Mouse (Mus musculus): ENCODE measurements at regions not wholly inside any gene's neighbourhood (a gene's known extent, or its start where the extent isn't known, plus 50 kb on each side); places are given as distances from the start of the nearest gene placed in this dataset.
A peak's percentile ranks its signal among the peaks of the same experiment; 100 is the strongest.

- no peak overlapping the region for H3K9ac ChIP-seq (ENCODE audit: control insufficient read depth, low read depth, low read length, poor library complexity, severe bottlenecking)
- no peaks in the 10 kb centered on the region for H3K9me3 ChIP-seq (replicated peaks; ENCODE audit: insufficient read depth, low read length)
- H3K4me1 ChIP-seq (ENCODE audit: control insufficient read depth in 1 of 2, insufficient read depth in 2 of 2, low read length in 2 of 2) = no peaks in the 10 kb centered on the region
- no peaks in the 10 kb centered on the region; a peak in 1 of 4 replicates for H3K27me3 ChIP-seq (ENCODE audit: control insufficient read depth in 1 of 2, insufficient read depth in 2 of 2, low read length in 2 of 2)
- no peak overlapping the region for H3K27ac ChIP-seq (ENCODE audit: control insufficient read depth, low read depth, low read length)
- H3K36me3 ChIP-seq (ENCODE audit: control insufficient read depth in 1 of 2, insufficient read depth in 2 of 2, low read length in 2 of 2) = no peaks in the 10 kb centered on the region
- DNase-seq (ENCODE audit: low read depth, low spot score) = peak; percentile 28
- no peak overlapping the region for H3K4me3 ChIP-seq (ENCODE audit: control insufficient read depth in 1 of 2, insufficient read depth in 1 of 2, low read depth in 2 of 2, low read length in 2 of 2)
- H3K79me2 ChIP-seq (ENCODE audit: control insufficient read depth, insufficient read depth, low read length, poor library complexity) = no peaks in the 10 kb centered on the region
- TF ChIP-seq POLR2AphosphoS2 (IDR thresholded peaks at IDR 0.05; ENCODE audit: low read length) (no peak), MXI1 (IDR thresholded peaks at IDR 0.05; ENCODE audit: low read depth, low read length) (no peak)
These were observed 58.7 kb upstream of the Pde3b start for GRCm38 (mm10) chr7:114356381-114356780.

GRCm38 (mm10) chr7:114362166-114362565, 52.9 kb upstream of the Pde3b start:
- no peak overlapping the region for H3K27ac ChIP-seq (ENCODE audit: control insufficient read depth, low read depth, low read length)
- no peaks in the 10 kb centered on the region for H3K4me1 ChIP-seq (ENCODE audit: control insufficient read depth in 1 of 2, insufficient read depth in 2 of 2, low read length in 2 of 2)

GRCm38 (mm10) chr7:114364041-114364440, 51.0 kb upstream of the Pde3b start:
- Histone ChIP-seq H3K27me3 (ENCODE audit: control insufficient read depth in 1 of 2, insufficient read depth in 2 of 2, low read length in 2 of 2) (no peaks in the 10 kb centered on the region), H3K36me3 (ENCODE audit: control insufficient read depth in 1 of 2, insufficient read depth in 2 of 2, low read length in 2 of 2) (no peaks in the 10 kb centered on the region), H3K79me2 (ENCODE audit: control insufficient read depth, insufficient read depth, low read length, poor library complexity) (no peaks in the 10 kb centered on the region), H3K9me3 (replicated peaks; ENCODE audit: insufficient read depth, low read length) (no peaks in the 10 kb centered on the region), H3K4me3 (ENCODE audit: control insufficient read depth in 1 of 2, insufficient read depth in 1 of 2, low read depth in 2 of 2, low read length in 2 of 2) (no peak overlapping the region), H3K9ac (ENCODE audit: control insufficient read depth, low read depth, low read length, poor library complexity, severe bottlenecking) (no peak overlapping the region), H3K4me1 (ENCODE audit: control insufficient read depth in 1 of 2, insufficient read depth in 2 of 2, low read length in 2 of 2) (no peaks in the 10 kb centered on the region), H3K27ac (ENCODE audit: control insufficient read depth, low read depth, low read length) (no peak overlapping the region)
- no peak for DNase-seq (ENCODE audit: low read depth, low spot score)
- TF ChIP-seq UBTF (IDR thresholded peaks at IDR 0.05; ENCODE audit: borderline replicate concordance, insufficient read depth, low read depth, low read length) (no peak), CHD2 (IDR thresholded peaks at IDR 0.05; ENCODE audit: low read length) (no peak), ZC3H11A (IDR thresholded peaks at IDR 0.05; ENCODE audit: low read depth, low read length) (no peak), MXI1 (IDR thresholded peaks at IDR 0.05; ENCODE audit: low read depth, low read length) (no peak)

More at GRCm38 (mm10) chr7:114362166-114362565, 52.9 kb upstream of the Pde3b start:
- Histone ChIP-seq H3K36me3 (ENCODE audit: control insufficient read depth in 1 of 2, insufficient read depth in 2 of 2, low read length in 2 of 2) (no peaks in the 10 kb centered on the region), H3K79me2 (ENCODE audit: control insufficient read depth, insufficient read depth, low read length, poor library complexity) (no peaks in the 10 kb centered on the region), H3K9ac (ENCODE audit: control insufficient read depth, low read depth, low read length, poor library complexity, severe bottlenecking) (no peak overlapping the region), H3K4me3 (ENCODE audit: control insufficient read depth in 1 of 2, insufficient read depth in 1 of 2, low read depth in 2 of 2, low read length in 2 of 2) (no peak overlapping the region), H3K9me3 (replicated peaks; ENCODE audit: insufficient read depth, low read length) (no peaks in the 10 kb centered on the region), H3K27me3 (ENCODE audit: control insufficient read depth in 1 of 2, insufficient read depth in 2 of 2, low read length in 2 of 2) (no peaks in the 10 kb centered on the region)
- TF ChIP-seq CHD2 (IDR thresholded peaks at IDR 0.05; ENCODE audit: low read length) (no peak), ZKSCAN1 (IDR thresholded peaks at IDR 0.05; ENCODE audit: low read depth, low read length) (no peak), ZMIZ1 (IDR thresholded peaks at IDR 0.05; ENCODE audit: low read depth, low read length) (no peak), ETS1 (IDR thresholded peaks at IDR 0.05; ENCODE audit: low read depth, low read length) (no peak), RCOR1 (IDR thresholded peaks at IDR 0.05; ENCODE audit: low read depth, low read length) (no peak), ZC3H11A (IDR thresholded peaks at IDR 0.05; ENCODE audit: low read depth, low read length) (no peak), ELF1 (IDR thresholded peaks at IDR 0.05; ENCODE audit: low read depth, low read length) (no peak), MYB (IDR thresholded peaks at IDR 0.05; ENCODE audit: low read depth, low read length) (no peak), GABPA (IDR thresholded peaks at IDR 0.05; ENCODE audit: low read depth, low read length) (no peak)
- DNase-seq (ENCODE audit: low read depth, low spot score) = no peak
